Mouse (Mus musculus): ENCODE measurements around the gene Ankdd1a. TPM values are rescaled to one million over a fixed set of nuclear protein-coding genes. Genes with fewer than 3 reads are reported as not detected.

The Ankdd1a gene
- polyA plus RNA-seq, 2 experiments, result 0.06 TPM; not detected in 1

DNA sequence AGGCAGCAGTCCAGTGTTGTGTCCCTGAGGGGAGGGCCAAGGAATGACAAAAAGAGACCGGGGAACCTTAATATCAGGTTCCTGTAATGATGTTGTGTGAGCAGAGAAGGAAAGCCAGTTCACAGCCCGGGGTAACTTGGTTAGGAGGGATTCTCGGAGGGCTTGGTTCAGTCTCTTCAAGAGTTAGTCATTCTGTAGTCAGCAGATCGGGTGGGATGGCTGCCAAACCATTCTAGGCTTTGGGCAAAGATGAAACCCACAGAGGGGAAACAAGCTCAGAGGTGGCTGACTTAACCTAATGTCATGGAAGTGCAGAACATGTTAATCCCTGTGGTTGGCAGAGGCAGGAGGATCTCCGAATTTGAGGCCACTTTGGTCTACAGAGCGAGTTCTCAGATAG is 55.8 kb downstream of the Ankdd1a start:
- no peak overlapping the region for H3K4me2 ChIP-seq (ENCODE audit: low read depth)
- H3K27ac ChIP-seq, result no peak overlapping the region
- H3K36me3 ChIP-seq (replicated peaks; ENCODE audit: control insufficient read depth, insufficient read depth, low read depth), result peaks cover 4% of the 10 kb centered on the region
- no peak for TF ChIP-seq EP300 (IDR thresholded peaks at IDR 0.05; ENCODE audit: low read depth)
- TF ChIP-seq CTCF (IDR thresholded peaks at IDR 0.05; ENCODE audit: low read depth), result no peak
- no peaks in the 10 kb centered on the region for H3K27me3 ChIP-seq (ENCODE audit: control insufficient read depth, insufficient read depth, low read length)
- WGBS (ENCODE audit: insufficient replicate concordance), result 74% methylated on average over 6 of the region's 6 CpGs
- ATAC-seq (ENCODE audit: insufficient read depth) (no peak), DNase-seq (ENCODE audit: low read depth in 3 of 3, low spot score in 3 of 3) (no peak)
- H3K4me3 ChIP-seq (ENCODE audit: insufficient read depth in 1 of 2, low read depth in 2 of 2, low read length in 2 of 2), result no peak overlapping the region
- no peak overlapping the region for H3K9ac ChIP-seq (replicated peaks)
- H3K4me1 ChIP-seq (replicated peaks; ENCODE audit: control insufficient read depth in 2 of 2, insufficient read depth in 2 of 2, low read length in 1 of 2), result peaks cover 2 to 11% of the 10 kb centered on the region in 2 experiments
- H3K9me3 ChIP-seq (ENCODE audit: control insufficient read depth, low read length), result no peaks in the 10 kb centered on the region

DNA sequence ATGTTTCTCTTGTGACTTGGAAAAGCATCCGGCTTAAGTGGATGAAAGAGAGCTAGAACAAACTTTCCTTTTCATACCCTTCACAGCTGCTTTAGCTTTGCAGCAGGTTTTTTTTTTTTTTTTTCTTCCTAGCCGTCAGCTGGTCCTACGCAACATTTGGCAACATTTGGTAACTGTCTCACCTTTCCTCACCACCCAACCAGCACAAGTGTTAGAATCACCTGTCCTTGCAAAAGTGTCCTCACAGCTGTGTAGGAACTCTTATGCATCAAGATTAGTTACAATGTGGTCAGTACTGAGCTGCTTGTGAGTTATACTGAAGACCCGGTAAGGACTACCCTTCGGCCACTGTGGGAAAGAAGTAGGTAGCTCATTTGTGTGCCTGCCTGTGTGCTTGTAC is 57.4 kb downstream of the Ankdd1a start:
- Histone ChIP-seq H3K9me3 (ENCODE audit: control insufficient read depth, low read length) (no peaks in the 10 kb centered on the region), H3K27me3 (ENCODE audit: control insufficient read depth, insufficient read depth, low read length) (no peaks in the 10 kb centered on the region), H3K9ac (replicated peaks) (no peak overlapping the region), H3K4me2 (ENCODE audit: low read depth) (no peak overlapping the region), H3K27ac (no peak overlapping the region), H3K4me1 (replicated peaks; ENCODE audit: control insufficient read depth in 2 of 2, insufficient read depth in 2 of 2, low read length in 1 of 2) (peaks cover 2 to 11% of the 10 kb centered on the region in 2 experiments), H3K4me3 (ENCODE audit: insufficient read depth in 1 of 2, low read depth in 2 of 2, low read length in 2 of 2) (no peak overlapping the region), H3K36me3 (replicated peaks; ENCODE audit: control insufficient read depth, insufficient read depth, low read depth) (peaks cover 4% of the 10 kb centered on the region)
- WGBS (ENCODE audit: insufficient replicate concordance), result 79% methylated on average over 5 of the region's 5 CpGs
- DNase-seq (ENCODE audit: low read depth in 3 of 3, low spot score in 3 of 3) (no peak), ATAC-seq (ENCODE audit: insufficient read depth) (no peak)
- TF ChIP-seq CTCF (IDR thresholded peaks at IDR 0.05; ENCODE audit: low read depth) (no peak), EP300 (IDR thresholded peaks at IDR 0.05; ENCODE audit: low read depth) (no peak)

DNA sequence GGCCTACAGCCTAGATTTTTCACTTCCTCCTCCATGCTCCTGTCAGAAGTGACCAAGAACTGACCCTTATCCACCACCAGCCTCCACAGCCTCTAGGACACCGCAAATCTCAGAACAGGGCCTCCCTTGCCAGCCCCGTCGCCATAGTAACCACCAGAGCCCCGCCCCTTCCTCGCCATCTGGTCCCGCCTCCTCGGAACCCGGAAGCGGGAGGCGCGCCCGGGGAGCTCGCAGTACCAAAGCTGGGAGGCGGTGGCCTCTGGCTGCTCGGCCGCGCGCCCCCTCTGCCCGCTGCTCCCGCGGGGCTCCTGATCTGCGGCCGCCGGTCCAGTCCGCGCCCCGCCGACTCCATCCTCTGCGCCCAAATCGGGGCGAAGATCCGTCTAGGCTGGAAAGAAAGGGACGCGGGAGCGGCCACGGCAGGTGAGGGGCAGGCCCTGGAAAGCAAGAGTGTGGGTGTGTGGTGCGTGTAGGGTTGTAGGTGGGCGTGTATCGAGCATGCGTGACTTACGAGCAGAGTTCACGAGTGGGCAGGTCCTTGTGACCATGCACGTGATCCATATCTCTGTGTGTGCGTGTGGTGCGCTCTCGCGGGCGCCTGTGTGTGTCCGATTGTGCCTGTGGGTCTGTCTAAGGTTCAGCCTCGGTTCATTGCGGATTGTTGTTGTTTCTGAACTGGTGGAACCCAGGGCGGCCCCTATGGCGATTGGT is 59.1 kb downstream of the Ankdd1a start, which contains the start of gene Spg21:
Spg21 (plus strand) TSS at position 216 of the 711 bp plus-strand sequence.
- ATAC-seq (ENCODE audit: insufficient read depth) (peak; percentile 87), DNase-seq (ENCODE audit: low read depth in 3 of 3, low spot score in 3 of 3) (peak; percentile 71 to 81 (median 71))
- Histone ChIP-seq H3K9me3 (ENCODE audit: control insufficient read depth, low read length) (no peaks in the 10 kb centered on the region), H3K36me3 (replicated peaks; ENCODE audit: control insufficient read depth, insufficient read depth, low read depth) (peaks cover 4% of the 10 kb centered on the region), H3K4me3 (ENCODE audit: insufficient read depth in 1 of 2, low read depth in 2 of 2, low read length in 2 of 2) (peak within 1 kb of the TSS; percentile 63 to 82), H3K9ac (replicated peaks) (peak within 1 kb of the TSS; percentile 55), H3K4me1 (replicated peaks; ENCODE audit: control insufficient read depth in 2 of 2, insufficient read depth in 2 of 2, low read length in 1 of 2) (peaks cover 2 to 11% of the 10 kb centered on the region in 2 experiments), H3K27me3 (ENCODE audit: control insufficient read depth, insufficient read depth, low read length) (no peaks in the 10 kb centered on the region), H3K4me2 (ENCODE audit: low read depth) (peak within 1 kb of the TSS; percentile 73), H3K27ac (no peak within 1 kb of the TSS)
- TF ChIP-seq EP300 (IDR thresholded peaks at IDR 0.05; ENCODE audit: low read depth) (no peak), CTCF (IDR thresholded peaks at IDR 0.05; ENCODE audit: low read depth) (no peak)
- under 1% methylated on average over 53 of the region's 53 CpGs for WGBS (ENCODE audit: insufficient replicate concordance)

DNA sequence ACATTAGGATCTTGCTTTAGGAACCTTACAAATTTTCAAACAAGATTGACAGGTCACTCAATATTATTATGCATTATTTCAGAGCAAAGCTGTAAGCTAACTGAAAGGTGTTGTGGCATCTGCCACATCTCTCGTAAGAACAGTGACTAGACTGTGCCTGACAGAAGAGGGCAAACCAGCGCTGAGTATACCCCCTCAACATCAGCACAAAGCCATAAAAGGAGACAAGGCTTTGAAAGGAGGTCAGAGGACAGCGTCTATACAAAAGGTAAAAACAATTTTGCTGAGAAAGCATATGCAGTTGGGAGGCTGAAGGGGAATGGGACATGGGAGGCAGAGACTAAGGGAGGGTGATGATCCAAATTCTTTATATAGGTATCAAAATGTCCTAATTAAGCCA is 59.8 kb downstream of the Ankdd1a start:
- no peaks in the 10 kb centered on the region for H3K27me3 ChIP-seq (ENCODE audit: control insufficient read depth, insufficient read depth, low read length)
- ATAC-seq (ENCODE audit: insufficient read depth) (no peak), DNase-seq (ENCODE audit: low read depth in 3 of 3, low spot score in 3 of 3) (no peak)
- no peak overlapping the region for H3K27ac ChIP-seq
- H3K4me3 ChIP-seq (ENCODE audit: insufficient read depth in 1 of 2, low read depth in 2 of 2, low read length in 2 of 2), result no peak overlapping the region
- TF ChIP-seq EP300 (IDR thresholded peaks at IDR 0.05; ENCODE audit: low read depth) (no peak), CTCF (IDR thresholded peaks at IDR 0.05; ENCODE audit: low read depth) (no peak)
- H3K9me3 ChIP-seq (ENCODE audit: control insufficient read depth, low read length), result no peaks in the 10 kb centered on the region
- no peak overlapping the region for H3K4me2 ChIP-seq (ENCODE audit: low read depth)
- 65% methylated on average over 3 of the region's 3 CpGs for WGBS (ENCODE audit: insufficient replicate concordance)
- H3K9ac ChIP-seq (replicated peaks), result no peak overlapping the region
- peaks cover 2 to 11% of the 10 kb centered on the region in 2 experiments for H3K4me1 ChIP-seq (replicated peaks; ENCODE audit: control insufficient read depth in 2 of 2, insufficient read depth in 2 of 2, low read length in 1 of 2)
- no peaks in the 10 kb centered on the region for H3K36me3 ChIP-seq (replicated peaks; ENCODE audit: control insufficient read depth, insufficient read depth, low read depth)

DNA sequence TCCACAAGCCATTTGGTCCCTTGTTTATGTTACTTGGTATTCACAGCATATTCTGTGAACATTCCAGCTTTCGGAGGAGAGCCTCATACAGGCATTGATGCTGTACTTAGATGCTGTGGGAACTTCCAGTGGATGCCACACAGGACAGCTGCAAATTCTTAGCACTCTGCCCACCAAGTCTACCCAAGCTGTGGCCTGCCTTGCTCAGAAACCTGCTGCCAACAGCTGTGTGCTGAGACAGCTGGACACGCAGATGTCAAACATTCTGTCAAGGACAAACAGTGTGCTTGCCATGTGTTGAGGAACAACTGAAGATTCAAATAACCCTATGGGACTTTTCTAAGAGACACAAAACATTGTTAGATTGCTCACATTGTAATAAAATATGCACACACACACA is 61.0 kb downstream of the Ankdd1a start:
- ATAC-seq (ENCODE audit: insufficient read depth) (no peak), DNase-seq (ENCODE audit: low read depth in 3 of 3, low spot score in 3 of 3) (no peak)
- Histone ChIP-seq H3K27ac (no peak overlapping the region), H3K4me2 (ENCODE audit: low read depth) (no peak overlapping the region), H3K4me3 (ENCODE audit: insufficient read depth in 1 of 2, low read depth in 2 of 2, low read length in 2 of 2) (no peak overlapping the region), H3K36me3 (replicated peaks; ENCODE audit: control insufficient read depth, insufficient read depth, low read depth) (no peaks in the 10 kb centered on the region), H3K27me3 (ENCODE audit: control insufficient read depth, insufficient read depth, low read length) (no peaks in the 10 kb centered on the region), H3K4me1 (replicated peaks; ENCODE audit: control insufficient read depth in 2 of 2, insufficient read depth in 2 of 2, low read length in 1 of 2) (peaks cover 2 to 11% of the 10 kb centered on the region in 2 experiments; a peak in 3 of 4 replicates), H3K9me3 (ENCODE audit: control insufficient read depth, low read length) (no peaks in the 10 kb centered on the region), H3K9ac (replicated peaks) (no peak overlapping the region)
- 75% methylated on average over 2 of the region's 2 CpGs for WGBS (ENCODE audit: insufficient replicate concordance)
- no peak for TF ChIP-seq CTCF (IDR thresholded peaks at IDR 0.05; ENCODE audit: low read depth)
- no peak for TF ChIP-seq EP300 (IDR thresholded peaks at IDR 0.05; ENCODE audit: low read depth)
